Mouse (Mus musculus) c-Kit-negative CD71-positive TER-119-positive erythroid progenitor cells, embryonic 14.5 days (primary cell): ENCODE results near the gene Aloxe3.

Experiments used
- DNase-seq: peaks from one replicate; pipeline ENCODE4 v3.0.0-alpha.2; 2013; ENCODE audit warnings: low read depth, low spot score

Aloxe3 gene

DNA sequence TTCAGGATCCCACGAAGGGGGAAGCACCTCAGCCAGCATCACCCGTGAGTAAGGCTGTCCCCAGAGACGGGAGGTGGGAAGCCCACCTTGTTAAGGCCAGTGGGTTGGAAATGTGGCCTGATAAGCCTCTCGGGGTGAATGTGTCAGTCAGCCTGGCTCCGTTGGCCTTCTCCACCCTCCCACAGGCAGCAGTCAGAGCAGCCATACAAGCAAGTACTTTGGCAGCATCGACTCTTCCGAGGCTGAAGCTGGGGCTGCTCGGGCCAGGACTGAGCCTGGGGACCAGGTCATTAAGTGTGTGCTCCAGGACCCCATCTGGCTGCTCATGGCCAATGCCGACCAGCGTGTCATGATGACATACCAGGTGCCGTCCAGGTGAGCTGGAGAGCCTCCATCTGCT is 18.0 kb upstream of the Aloxe3 start:
- no peak for DNase-seq

DNA sequence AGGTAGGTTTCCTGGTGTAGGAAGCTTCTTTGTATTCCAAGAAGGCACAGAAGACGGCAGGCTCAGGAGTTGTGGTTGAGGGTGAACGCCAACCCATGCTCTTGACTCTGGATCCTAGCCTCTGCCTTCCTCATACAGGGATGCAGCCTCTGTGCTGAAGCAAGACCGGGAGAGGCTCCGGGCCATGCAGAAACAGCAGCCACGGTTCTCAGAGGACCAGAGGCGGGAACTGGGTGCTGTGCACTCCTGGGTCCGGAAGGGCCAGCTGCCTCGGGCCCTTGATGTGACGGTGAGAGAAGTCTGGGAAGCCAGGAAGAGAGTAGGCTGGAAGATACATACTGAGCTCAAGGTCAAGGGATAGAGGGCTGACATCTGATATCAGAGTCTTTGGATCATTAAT is 17.5 kb upstream of the Aloxe3 start:
- DNase-seq, result no peak

- no peak for DNase-seq
Measured at GRCm38 (mm10) chr11:69109032-69109900, 16.4 kb upstream of the Aloxe3 start.

GRCm38 (mm10) chr11:69110319-69111046 is 15.2 kb upstream of the Aloxe3 start:
- peak; percentile 69 for DNase-seq

DNA sequence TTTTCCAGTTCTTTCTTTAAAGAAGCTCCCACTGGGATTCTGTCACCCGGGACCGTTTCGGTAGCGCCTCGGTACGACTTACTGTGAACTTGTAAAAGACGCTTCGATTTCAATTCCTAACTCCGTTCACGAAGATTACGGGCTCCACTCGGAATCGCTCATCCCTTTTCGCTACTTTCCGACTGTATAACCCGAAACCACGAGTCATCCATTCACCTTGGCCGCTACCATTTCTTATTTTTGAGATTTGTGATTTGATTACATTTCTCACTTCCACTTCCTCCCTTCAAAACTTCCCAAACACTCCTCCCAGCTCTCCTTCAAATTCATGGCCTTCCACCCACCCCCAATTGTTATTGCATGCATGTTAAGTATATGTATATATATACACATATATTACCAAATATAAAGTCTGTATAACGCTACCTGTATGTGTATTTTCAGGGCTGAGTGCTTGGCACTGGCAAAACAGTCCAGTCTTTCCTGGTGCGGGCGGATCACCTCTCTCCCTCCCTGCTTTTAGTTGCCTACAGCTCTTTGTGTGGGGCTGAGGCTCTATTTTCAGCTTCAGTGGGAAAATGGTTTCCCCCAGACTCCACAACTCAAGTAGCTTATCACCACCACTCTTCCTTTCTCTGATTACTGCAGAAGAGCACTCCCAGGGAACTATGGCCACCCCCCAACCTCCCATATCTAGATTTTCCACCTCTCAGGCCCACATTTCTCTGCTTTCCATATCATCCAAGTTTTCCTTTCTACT is 14.5 kb upstream of the Aloxe3 start:
- no peak for DNase-seq

GRCm38 (mm10) chr11:69111865-69112264 is 13.8 kb upstream of the Aloxe3 start:
- DNase-seq, result no peak

DNA sequence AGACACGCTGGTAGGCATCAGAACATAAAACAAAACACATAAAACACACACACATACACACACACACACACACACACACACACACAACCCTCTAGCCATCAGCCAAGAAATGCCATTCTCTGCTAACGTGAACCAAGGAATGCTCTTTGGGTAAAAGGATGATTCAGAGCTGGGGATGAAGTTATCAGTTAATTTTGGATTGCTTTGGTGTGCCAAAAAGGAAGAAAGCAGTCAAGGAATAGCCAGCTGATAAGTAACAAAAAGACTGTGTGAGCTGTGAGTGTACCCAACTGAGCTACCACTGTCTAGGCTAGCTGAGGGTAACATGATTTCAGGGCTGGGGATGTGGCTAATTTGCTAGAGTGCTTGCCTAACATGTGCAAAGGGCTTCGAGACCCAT is 11.7 kb upstream of the Aloxe3 start:
- no peak for DNase-seq

- DNase-seq, result no peak
Measured at GRCm38 (mm10) chr11:69114621-69115020, 11.1 kb upstream of the Aloxe3 start.

- DNase-seq, result no peak
Measured at GRCm38 (mm10) chr11:69116843-69117242, 8.9 kb upstream of the Aloxe3 start.

GRCm38 (mm10) chr11:69117737-69118695 is 7.7 kb upstream of the Aloxe3 start:
- no peak for DNase-seq

GRCm38 (mm10) chr11:69118765-69119164 is 6.9 kb upstream of the Aloxe3 start:
- DNase-seq, result no peak

DNA sequence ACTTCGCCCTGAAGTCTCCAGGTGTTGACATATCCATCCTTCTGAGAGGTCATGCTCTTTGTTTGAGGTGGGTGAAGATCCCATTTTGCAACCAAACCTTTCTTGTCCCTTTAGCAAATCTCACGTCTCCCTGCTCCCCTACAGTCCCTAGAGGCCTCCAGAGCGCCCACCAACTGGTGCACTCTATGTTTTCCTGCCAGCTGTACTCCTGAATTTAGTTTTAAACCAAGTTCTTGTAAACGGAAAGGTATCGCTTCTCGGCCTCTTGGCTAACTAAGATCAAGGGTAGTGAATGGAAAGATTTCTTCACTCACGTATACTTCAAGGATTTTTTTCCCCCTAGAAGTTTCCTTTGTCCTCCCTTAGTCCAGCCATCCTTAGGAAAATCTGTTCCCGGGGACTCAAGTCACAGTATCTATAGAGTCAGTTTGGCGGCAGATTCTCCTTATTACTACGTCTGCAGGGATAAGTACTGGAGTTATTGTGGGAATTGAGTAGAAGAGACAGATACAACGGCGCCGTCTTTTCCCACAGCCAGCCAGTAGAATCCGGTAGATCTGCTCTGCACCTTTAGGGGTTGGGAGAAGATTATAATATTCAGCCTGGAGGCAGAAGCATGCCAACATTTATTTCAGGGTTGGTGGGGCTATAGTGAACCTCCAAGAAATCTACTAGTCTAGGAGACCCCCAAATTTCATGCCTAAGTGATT is 6.1 kb upstream of the Aloxe3 start:
- no peak for DNase-seq

DNA sequence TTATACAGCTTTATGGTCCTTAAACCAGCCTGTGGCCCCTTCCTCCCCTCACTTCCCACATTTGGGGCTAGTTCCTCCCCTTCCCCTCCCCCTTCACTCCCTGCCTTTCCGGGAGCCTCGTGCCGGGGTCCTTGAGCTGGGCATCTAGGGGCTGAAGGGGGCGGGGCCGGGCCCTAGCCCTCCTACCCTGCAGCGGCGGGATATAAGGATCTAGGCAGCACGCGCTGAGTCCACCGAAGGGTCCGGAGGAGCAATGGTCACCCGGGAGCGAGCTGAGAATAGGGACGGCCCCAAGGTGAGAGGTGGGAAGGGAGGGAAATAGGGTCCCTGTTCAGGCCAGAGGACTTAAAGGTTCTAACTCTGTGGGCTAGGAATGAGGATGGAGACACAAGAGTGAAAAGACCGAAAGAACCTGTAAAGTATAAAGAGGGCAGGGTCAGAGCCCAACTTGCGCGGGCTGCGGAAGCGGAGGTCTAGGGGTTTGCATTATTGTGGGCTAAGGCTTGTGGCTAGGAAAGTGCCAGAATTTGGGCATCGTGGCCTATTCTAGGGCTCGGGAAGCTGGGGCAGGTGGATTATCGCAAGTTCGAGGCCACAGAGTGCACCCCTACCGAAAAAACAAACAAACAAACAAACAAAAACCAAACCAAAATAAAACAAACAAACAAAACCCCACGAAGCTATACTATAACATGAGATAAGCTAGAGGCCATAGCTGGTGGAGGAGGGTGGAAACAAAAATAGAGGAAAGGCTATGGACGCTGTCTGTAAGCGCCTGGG is 5.3 kb upstream of the Aloxe3 start, which contains the start of gene Hes7:
Hes7 (plus strand) TSS at position 184 of the 780 bp plus-strand sequence.
- DNase-seq, result no peak

DNA sequence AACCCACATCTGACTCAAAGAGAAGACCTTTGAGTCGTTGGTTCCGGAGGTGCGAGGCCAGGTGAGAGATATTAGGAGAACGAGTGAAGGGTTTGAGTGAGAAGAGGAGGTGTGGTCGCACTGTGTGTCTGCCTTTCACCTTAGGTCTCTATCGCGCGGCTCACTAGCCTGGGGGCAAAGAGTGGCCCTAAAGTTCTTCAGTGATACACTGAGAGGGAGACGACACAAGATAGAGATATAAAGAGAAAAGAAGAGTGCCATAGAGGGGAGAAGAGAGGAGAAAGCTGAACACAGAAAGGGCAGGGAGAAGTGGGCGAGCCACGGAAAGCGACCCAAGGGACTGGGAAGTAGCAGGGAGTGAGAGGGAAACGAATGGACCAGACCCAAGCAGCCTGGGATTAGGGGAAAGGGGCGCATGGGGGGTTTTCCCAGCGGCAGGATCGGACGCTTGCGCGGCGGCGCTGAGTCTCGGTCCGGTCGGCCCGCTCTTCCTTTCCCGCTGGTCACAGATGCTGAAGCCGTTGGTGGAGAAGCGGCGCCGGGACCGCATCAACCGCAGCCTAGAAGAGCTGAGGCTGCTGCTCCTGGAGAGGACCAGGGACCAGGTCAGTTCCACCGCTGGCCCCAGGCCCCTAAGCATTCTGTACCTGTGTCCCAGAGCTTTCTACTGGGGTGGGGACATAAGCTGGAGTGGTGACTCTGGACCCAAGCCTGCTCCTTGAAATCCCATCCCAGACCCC is 4.5 kb upstream of the Aloxe3 start:
- no peak for DNase-seq

- no peak for DNase-seq
Measured at GRCm38 (mm10) chr11:69121741-69122335, 3.9 kb upstream of the Aloxe3 start.

GRCm38 (mm10) chr11:69122336-69122951 is 3.3 kb upstream of the Aloxe3 start, which contains the start of gene 9130213A22Rik:
TSS of gene 9130213A22Rik (minus strand) at chr11:69122589.
- no peak for DNase-seq

GRCm38 (mm10) chr11:69123056-69123692 is 2.5 kb upstream of the Aloxe3 start:
- peak; percentile 73 for DNase-seq
